ENCODE assay signal across 8 mouse cellular contexts in the genomic region with DNA sequence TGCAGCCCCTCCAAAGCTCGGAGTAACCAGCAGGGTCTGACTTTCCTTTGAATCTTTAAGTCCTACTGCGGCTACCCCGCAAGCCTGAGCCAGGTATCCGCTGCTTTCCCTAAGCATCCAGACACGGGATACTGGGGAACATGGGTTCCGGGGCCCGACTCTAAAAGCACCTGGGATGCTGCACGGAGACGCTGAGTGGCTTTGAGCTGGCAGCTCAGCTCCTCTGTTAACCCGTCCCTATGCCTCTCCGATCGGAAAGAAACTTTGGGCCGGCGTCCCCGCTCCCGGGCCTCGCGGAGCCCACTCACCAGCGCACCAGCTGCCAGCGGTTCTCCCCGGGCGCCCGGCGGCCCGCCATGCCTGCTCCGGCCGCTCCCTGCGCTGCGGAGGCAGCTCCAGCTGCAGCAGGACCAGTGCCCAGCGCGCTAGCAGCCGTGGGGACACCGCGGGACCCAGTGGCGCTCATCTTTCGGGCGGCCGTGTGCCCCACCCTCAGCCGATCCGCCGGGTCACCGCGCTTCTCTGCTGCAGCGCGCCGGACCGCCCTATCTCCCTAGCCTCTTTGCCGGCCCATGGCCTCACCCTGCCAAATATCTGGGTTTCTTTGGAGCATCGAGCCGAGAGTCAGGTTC. TPM values are rescaled to one million over a fixed set of nuclear protein-coding genes. Genes with fewer than 3 reads are reported as not detected.
DNase-seq lines count a peak whose midpoint lies in the region; ATAC-seq lines count a peak whose summit lies in the region.

A gene (minus strand): TSS at position 371 of the 632 bp plus-strand sequence.

- peak in 1 of 2 experiments; percentile 5 for DNase-seq in heart, adult 18-20 months
- DNase-seq in heart, adult 11 months: no peak
- DNase-seq in ZHBTc4 (ENCODE audit: low read depth, low spot score) (peak; percentile 24), liver (peak; percentile 40)
- no peak for DNase-seq in hindbrain, embryonic 14.5 days (ENCODE audit: low spot score)
- DNase-seq in retina, postnatal 1 day: peak; percentile 45

- H3K4me1 ChIP-seq in hindbrain, embryonic 14.5 days (replicated peaks; ENCODE audit: control insufficient read depth, insufficient read depth, low read length): peaks cover 11% of the 10 kb centered on the region; the same call in 1 of the 2 replicates

- peak within 1 kb of the TSS; percentile 95 for H3K4me2 ChIP-seq in hindbrain, embryonic 14.5 days (replicated peaks)

- H3K27me3 ChIP-seq in hindbrain, embryonic 14.5 days (ENCODE audit: control insufficient read depth, insufficient read depth, low read length): peaks cover 64% of the 10 kb centered on the region

- no peaks in the 10 kb centered on the region for H3K36me3 ChIP-seq in hindbrain, embryonic 14.5 days (replicated peaks; ENCODE audit: control insufficient read depth, insufficient read depth)

- 1% methylated on average over 49 of the region's 50 CpGs for WGBS in hindbrain, embryonic 14.5 days

- no peak within 1 kb of the TSS for H3K27ac ChIP-seq in hindbrain, embryonic 14.5 days

- peak; percentile 85; the same call in 1 of the 2 replicates for ATAC-seq in erythroid progenitor cell, adult 5-6 weeks (replicated peaks; ENCODE audit: low FRiP score, poor library complexity, severe bottlenecking)
- ATAC-seq in hindbrain, embryonic 14.5 days (ENCODE audit: low FRiP score): peak; percentile 27; the same call in 1 of the 2 replicates
- ATAC-seq in megakaryocyte-erythroid progenitor cell, adult 5-6 weeks (replicated peaks; ENCODE audit: low FRiP score, low TSS enrichment, poor library complexity, severe bottlenecking): no peak

- H3K9ac ChIP-seq in hindbrain, embryonic 14.5 days: peak within 1 kb of the TSS; percentile 61

- peak within 1 kb of the TSS; percentile 44 for H3K4me3 ChIP-seq in hindbrain, embryonic 14.5 days (replicated peaks; ENCODE audit: low read length)

- no peaks in the 10 kb centered on the region for H3K9me3 ChIP-seq in hindbrain, embryonic 14.5 days (ENCODE audit: control insufficient read depth, low read length)

RNA-seq across cellular contexts. Expression of the gene that starts here (rescaled TPM):
- total RNA-seq in heart, adult 18-20 months (2021): 10 to 100 TPM; 74.4 to 94.6 TPM
- 1.3 and 3.6 TPM in 2 replicates for total RNA-seq in erythroid progenitor cell, adult 5-6 weeks (2015; ENCODE audit: low replicate concordance)
- total RNA-seq in erythroid progenitor cell, adult 5-6 weeks (2017; ENCODE audit: low replicate concordance): 1.2 and 3.0 TPM in 2 replicates
- polyA plus RNA-seq in hindbrain, embryonic 14.5 days (2014; fragmentation: Nextera tagmentation; extraction: Ambion mirVana): 11.2 and 12.0 TPM in 2 replicates
- total RNA-seq in megakaryocyte-erythroid progenitor cell, adult 5-6 weeks (2014; fragmentation: Nextera tagmentation): 1.5 and 2.3 TPM in 2 replicates
- total RNA-seq in megakaryocyte-erythroid progenitor cell, adult 5-6 weeks (2017): 1.6 and 2.6 TPM in 2 replicates

Comparison
In these comparisons a context has a peak if more than half of its experiments do, and no peak if none do; other contexts are left out.
1. RNA of the gene that starts here (total RNA-seq): 74.4 to 94.6 TPM in heart, adult 18-20 months; 1.2 to 3.6 TPM in erythroid progenitor cell, adult 5-6 weeks and 1.5 to 2.6 TPM in megakaryocyte-erythroid progenitor cell, adult 5-6 weeks; every median in the first group is over 10 times any median in the second.
2. DNase-seq: peak in ZHBTc4 (single experiment), liver (single experiment) and retina, postnatal 1 day (single experiment); none in heart, adult 11 months (single experiment) and hindbrain, embryonic 14.5 days (single experiment).